Mouse (Mus musculus) T-helper 1 cell (primary cell): ENCODE data around the gene Strip1.
"Not testable (repeated sequence)": the region's sequence is repeated elsewhere in the genome, so short reads cannot be mapped to it uniquely, and the experiment has no call there.

ENCODE experiments used
- in situ Hi-C: fragments of 300-600 bp; cut with MboI, MseI; formaldehyde crosslinking; loops from one replicate; pipeline ENCODE4 v1.15.1; 2025; ENCODE audit warnings: high pct_unique_total_duplicates

Strip1 gene

DNA sequence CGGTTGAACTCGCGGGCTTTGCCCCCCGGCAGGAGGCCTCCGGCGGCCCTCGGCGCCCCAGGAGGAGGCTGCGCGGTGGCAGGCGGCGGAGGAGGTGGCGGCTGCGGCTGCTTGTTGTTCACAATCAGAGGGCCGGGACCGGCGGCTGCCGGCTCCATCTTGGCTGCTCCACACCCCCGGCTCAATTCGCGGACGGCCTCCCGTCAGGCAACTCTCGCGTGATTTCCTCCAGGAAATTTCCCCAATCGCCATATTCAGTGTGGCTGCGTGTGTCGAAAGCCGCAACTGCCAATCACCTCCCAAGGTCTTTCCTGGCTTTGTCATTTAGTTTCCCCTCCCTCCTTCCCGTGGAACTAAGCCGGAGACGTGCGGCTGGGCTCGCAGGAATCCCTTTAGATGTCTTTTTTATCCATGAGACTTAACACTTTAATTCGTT lies at the start of gene Strip1:
Strip1 (minus strand) TSS at position 172 of the 436 bp plus-strand sequence.
- in situ Hi-C loops: no loop called here

GRCm38 (mm10) chr3:107680790-107681576 lies 49.5 kb upstream of the Strip1 start:
- in situ Hi-C loops: no loop called here

GRCm38 (mm10) chr3:107671509-107671908 lies 40.0 kb upstream of the Strip1 start:
- in situ Hi-C loops: no loop called here

DNA sequence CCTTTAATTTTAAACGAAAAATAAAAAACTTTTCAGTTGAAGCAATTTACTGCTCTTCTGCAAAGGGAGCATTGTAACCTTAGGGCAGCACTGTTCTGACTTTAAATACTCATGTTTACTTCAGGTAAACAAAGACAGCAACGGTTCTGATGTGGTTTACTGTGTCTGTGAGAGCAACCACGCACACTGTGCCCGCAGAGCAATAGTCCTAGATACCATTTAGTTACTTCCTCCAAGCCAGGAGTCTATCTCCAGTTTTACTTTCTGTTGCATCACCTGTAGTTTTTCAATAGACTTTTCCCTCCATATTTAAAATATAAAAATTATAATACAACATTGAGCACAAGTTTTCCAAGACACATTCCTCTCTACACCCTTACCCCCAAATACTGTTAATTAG lies 39.0 kb upstream of the Strip1 start:
- in situ Hi-C loops: no loop called here

GRCm38 (mm10) chr3:107668786-107669185 lies 37.3 kb upstream of the Strip1 start:
- in situ Hi-C loops: no loop called here

DNA sequence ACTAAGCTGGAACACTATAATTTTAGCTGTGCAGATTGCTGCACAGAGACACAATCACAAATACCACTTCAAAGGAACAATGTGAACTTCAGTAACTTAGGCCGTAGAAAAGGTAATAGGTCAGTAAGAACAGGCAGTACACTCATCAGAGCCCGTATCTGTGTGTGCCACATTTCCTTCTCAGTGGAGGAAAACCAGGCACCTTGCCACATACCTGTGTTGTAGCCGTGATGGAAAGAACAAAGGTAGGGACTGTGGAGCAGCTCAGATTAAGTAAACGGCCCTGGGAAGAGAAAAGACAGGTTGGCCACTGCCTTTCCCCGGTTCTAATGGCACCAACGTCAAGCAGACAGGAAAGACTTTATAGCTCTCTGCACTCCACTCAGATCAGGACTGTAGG lies 35.9 kb upstream of the Strip1 start:
- in situ Hi-C loops: no loop called here

GRCm38 (mm10) chr3:107664641-107665040 lies 33.1 kb upstream of the Strip1 start:
- in situ Hi-C loops: no loop called here

DNA sequence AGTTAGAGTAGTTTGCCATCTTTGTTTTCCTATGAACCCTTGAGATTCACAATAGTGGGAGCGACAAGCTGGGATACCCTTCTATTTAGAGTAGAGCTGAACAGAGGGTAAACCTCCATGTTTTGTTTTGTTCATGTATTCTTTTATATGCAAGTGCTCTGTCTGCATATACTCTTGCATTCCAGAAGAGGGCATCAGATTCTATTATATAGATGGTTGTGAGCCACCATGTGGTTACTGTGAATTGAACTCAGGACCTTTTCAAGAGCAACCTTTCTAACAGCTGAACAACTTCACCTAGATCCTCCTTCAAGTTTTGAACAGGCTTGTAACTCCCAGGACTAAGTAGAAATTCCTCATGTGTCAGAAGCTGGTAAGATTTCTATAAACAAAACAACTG lies 27.5 kb upstream of the Strip1 start:
- in situ Hi-C loops: no loop called here

DNA sequence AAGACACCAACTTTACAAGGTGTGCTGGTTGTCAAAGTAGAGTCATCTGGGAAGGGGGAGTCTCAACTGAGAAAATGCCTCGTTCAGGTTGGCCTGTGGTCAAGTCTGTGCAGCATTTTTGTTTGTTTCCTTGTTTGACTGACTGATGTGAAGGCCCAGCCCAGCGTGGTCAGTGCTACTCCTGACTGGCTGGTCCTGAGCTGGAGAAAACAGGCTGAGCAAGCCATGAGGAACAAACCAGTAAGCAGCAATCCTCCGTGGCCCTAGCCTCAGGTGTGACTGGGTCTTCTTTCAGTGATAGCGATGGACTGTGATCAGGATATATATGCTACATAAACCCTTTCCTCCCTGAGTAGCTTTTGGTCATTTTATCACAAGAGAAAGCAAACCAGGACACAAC lies 25.4 kb upstream of the Strip1 start:
- in situ Hi-C loops: no loop called here

DNA sequence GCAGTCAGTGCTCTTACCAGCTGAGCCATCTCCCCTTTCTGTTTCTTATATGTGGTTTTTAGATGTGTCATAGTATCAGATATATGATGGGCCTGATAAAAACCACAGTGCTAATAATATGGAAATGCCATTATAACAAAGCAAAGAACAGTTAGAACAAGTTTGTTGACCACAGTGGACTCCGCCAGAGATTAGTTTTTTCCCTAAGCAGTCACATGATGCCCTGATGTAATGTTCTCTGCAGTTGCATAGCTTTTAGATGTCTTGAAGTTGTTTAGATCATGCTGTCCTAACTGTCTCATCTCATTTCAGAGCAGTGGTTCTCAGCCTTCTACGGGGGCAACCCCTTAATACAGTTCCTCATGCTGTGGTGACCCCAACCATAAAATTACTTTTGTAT lies 24.7 kb upstream of the Strip1 start:
- in situ Hi-C loops: no loop called here

DNA sequence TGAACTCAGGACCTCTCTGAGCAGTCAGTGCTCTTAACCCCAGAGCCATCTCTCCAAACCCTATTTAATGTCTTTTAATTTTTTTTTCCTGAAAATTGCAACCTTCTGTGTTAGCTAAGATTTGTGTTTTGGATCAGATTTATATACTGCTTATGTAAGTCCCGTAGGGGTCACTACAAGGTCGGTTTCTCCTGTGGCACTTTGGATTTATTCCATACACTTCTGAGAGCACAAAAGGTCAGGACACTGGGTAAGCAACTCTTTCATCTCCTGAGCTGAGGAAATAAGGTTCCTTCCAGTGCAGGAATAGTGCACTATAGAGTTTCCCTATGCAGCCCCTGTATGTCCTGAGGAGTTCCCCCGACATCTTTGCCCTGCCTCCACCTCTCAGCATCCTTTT lies 24.0 kb upstream of the Strip1 start:
- in situ Hi-C loops: no loop called here

DNA sequence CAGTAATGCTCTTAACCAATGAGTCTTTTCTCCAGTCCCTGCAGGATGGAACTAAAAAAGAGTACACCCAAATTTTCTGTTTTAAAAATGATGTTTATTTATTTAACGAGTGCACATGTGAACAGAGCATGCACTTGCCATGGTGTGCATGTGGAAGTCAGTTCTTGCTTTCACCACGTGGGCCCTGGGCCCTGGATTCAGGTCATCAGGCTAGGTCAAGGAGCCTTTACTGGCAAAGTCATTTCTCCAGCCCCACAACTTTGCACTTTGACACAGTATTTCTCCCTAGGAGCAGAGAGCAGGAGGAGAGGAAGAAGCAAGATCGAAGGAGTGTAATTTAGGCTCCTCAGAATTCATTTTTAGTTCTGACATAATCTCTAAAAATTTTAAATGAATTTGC lies 23.4 kb upstream of the Strip1 start:
- in situ Hi-C loops: no loop called here

- in situ Hi-C loops: no loop called here
Observed at GRCm38 (mm10) chr3:107652968-107653367, 21.5 kb upstream of the Strip1 start.

- in situ Hi-C loops: not testable (repeated sequence)
Observed at GRCm38 (mm10) chr3:107650276-107650675, 18.8 kb upstream of the Strip1 start.

DNA sequence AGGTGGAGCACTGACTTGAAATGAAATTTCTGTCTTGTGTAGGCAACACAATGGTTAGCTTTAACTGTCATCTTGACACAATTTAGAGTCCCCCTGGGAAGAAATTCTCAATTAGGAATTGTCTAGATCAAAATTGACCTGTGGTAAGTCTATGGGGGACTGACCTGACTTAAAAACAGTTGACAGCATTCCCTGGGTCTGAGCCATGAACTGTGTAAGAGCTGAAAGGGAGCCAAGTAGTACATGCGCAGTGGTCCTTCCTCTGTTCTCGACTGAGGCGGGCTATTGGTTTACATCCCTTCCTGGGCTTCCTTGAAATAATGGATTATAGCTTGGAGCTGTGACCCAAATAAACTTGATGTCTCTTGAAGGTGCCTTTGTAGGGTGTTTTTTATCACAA lies 15.5 kb upstream of the Strip1 start:
- in situ Hi-C loops: no loop called here

- in situ Hi-C loops: no loop called here
Observed at GRCm38 (mm10) chr3:107637606-107638172, 6.2 kb upstream of the Strip1 start.

- in situ Hi-C loops: no loop called here
Observed at GRCm38 (mm10) chr3:107636236-107636635, 4.7 kb upstream of the Strip1 start.

DNA sequence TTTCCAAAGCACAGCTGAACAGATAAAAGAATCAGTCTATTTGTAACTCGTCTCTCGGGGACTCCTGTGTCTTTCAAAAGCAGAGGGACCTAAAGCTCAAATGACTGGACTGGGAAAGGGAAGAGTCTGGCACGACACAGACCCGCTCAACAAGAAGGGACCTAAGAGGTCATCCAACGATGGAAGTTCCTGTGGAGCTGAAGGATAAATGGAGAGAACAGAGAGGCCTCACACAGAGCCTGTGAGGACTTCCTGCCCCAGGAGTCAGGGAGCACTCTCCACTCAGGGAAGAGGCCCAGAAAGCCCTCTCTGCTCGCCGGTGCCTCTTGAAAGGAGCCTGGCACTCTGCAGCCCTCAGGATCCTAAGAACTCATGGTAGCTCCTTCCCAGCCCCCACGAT lies 4.3 kb upstream of the Strip1 start:
- in situ Hi-C loops: no loop called here

DNA sequence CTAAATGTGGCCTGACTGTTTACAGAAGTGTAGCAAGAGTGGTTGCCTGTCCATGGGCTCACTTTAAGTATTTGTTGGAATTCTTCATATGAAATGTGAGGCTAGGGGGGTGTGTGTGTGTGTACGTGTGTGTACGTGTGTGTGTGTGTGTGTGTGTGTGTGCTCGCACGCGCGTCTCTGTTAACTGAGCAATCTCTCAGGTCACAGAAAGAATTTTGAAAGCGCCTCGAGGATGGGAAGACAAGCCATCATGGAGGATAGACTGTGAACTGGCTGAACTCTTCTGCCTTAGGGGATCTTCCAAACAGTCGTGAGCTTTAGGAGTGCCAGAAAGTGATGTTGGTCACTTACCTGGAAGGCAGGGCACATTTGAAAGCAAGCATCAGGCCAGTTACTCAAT lies 2.4 kb upstream of the Strip1 start:
- in situ Hi-C loops: no loop called here

GRCm38 (mm10) chr3:107632786-107633185 lies 1.3 kb upstream of the Strip1 start:
- in situ Hi-C loops: no loop called here

DNA sequence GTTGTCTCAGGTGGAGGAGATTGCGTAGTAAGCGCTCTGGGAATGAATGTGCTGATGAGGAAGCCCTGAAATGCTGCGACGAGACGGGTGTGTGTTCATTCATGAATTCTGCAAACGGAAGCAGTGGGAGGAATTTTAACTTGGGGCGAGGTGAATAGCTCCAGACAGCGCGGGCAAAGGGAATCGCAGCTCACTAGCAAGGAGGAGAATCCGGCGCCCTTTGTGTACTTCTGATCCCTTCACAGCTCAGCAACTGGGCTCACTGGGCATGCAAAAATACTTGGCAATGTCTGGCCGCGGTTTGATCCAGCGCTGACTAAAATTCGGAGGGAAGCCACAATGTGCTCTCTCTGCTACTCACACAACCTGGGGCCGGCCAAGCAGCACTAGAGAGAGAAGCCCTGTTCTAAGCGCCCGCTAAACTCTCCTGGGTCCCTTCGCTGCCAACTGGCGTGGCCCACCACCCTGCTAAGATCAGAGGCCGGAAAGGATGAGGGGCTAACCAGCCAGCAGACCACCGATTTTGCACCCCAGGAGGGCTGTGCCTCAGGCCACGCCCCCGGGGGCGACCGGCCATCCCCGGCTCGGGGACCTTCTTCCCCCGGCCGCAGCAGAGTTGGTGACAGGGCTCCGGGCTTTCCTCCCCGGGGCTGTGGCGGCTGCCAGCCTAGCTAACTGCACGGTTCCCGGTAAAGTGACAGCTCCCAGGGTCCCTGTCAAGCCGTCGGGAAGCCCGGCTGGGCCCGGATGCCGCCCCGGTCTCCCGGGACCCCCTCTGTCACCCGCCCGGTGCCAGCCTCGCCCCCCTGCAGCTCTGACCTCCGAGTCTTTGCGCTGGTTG lies 592 bp downstream of the Strip1 start, which contains the start of gene Gm10961:
Gm10961 (plus strand) TSS at position 641 of the 841 bp plus-strand sequence.
- in situ Hi-C loops: no loop called here

GRCm38 (mm10) chr3:107629411-107629810 lies 2.1 kb downstream of the Strip1 start:
- in situ Hi-C loops: no loop called here
